Mouse (Mus musculus) spleen, postnatal 10 days (tissue): ENCODE results near the gene Tex33.
"Not testable (repeated sequence)": the region's sequence is repeated elsewhere in the genome, so short reads cannot be mapped to it uniquely, and the experiment has no call there.

ENCODE experiments used
- DNase-seq, 2 experiments: peaks; one replicate each; pipeline ENCODE4 v3.0.0; 2021 to 2022; ENCODE audit warnings: low spot score in 2 of 2

Tex33 gene

GRCm38 (mm10) chr15:78374204-78374603 lies 21.5 kb downstream of the Tex33 start:
- no peak for DNase-seq

GRCm38 (mm10) chr15:78372796-78373195 lies 22.9 kb downstream of the Tex33 start:
- DNase-seq = no peak

GRCm38 (mm10) chr15:78369641-78370040 lies 26.1 kb downstream of the Tex33 start:
- no peak for DNase-seq

- DNase-seq = peak; percentile 50 to 66
Measured at GRCm38 (mm10) chr15:78368926-78369346, 26.8 kb downstream of the Tex33 start.

- no peak for DNase-seq
Measured at GRCm38 (mm10) chr15:78367811-78368210, 27.9 kb downstream of the Tex33 start.

GRCm38 (mm10) chr15:78366875-78367274 lies 28.8 kb downstream of the Tex33 start:
- DNase-seq = no peak

GRCm38 (mm10) chr15:78365916-78366315 lies 29.8 kb downstream of the Tex33 start:
- DNase-seq = no peak

GRCm38 (mm10) chr15:78355548-78355947 lies 40.2 kb downstream of the Tex33 start:
- DNase-seq = no peak

- DNase-seq = peak in 1 of 2 experiments; percentile 63
Measured at GRCm38 (mm10) chr15:78354958-78355357, 40.8 kb downstream of the Tex33 start.

GRCm38 (mm10) chr15:78351586-78352165 lies 44.0 kb downstream of the Tex33 start:
- no peak for DNase-seq

- no peak for DNase-seq
Measured at GRCm38 (mm10) chr15:78344567-78344966, 51.1 kb downstream of the Tex33 start.

- no peak for DNase-seq
Measured at GRCm38 (mm10) chr15:78343683-78344082, 52.0 kb downstream of the Tex33 start.

- DNase-seq = not testable (repeated sequence)
Measured at GRCm38 (mm10) chr15:78340919-78341318, 54.8 kb downstream of the Tex33 start.

GRCm38 (mm10) chr15:78339627-78340423 lies 55.9 kb downstream of the Tex33 start:
- peak in 1 of 2 experiments; percentile 67 for DNase-seq

- no peak for DNase-seq
Measured at GRCm38 (mm10) chr15:78334380-78334779, 61.3 kb downstream of the Tex33 start.

- no peak for DNase-seq
Measured at GRCm38 (mm10) chr15:78332981-78333380, 62.7 kb downstream of the Tex33 start.

GRCm38 (mm10) chr15:78331523-78332340 lies 64.0 kb downstream of the Tex33 start:
- DNase-seq = no peak

GRCm38 (mm10) chr15:78330706-78331105 lies 65.0 kb downstream of the Tex33 start:
- no peak for DNase-seq

- DNase-seq = not testable (repeated sequence)
Measured at GRCm38 (mm10) chr15:78329972-78330371, 65.7 kb downstream of the Tex33 start.

GRCm38 (mm10) chr15:78328520-78329097 lies 67.1 kb downstream of the Tex33 start:
- no peak for DNase-seq
